Mouse (Mus musculus): ENCODE results near the gene Itm2b.

The Itm2b gene

DNA sequence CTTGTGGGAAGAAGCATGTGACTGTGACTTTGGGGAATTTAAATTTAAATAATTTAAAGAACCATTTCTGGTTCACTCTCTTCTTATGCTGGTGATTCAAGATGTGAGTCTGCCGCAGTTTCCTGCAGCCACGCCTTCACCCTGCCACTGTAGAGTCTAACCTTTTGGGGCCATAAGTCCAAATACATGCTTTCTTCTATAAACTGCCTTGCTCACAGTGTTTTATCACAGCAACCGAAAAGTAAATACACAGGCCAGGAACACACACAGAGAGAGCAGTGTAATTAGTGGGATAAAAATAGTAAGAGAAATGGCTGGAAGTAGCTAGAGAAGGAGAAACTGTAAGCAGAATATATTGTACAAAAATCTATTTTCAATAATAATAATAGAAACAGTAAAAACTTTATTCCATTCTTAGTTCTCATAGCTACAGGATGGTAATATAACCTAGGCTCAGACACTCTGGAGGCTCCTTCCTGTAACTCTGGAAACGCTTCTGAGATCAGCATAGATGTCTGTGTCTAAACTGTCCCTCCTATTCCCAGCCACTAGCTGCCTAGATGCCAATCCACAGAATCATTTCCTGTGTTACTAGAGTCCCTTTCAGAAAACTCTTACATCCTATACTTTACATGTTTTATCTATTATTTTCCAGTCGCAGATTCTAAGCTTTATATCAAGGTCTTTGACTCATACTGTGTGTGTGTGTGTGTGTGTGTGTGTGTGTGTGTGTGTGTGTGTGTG lies 9.3 kb upstream of the Itm2b start:
- DNase-seq = no peak

DNA sequence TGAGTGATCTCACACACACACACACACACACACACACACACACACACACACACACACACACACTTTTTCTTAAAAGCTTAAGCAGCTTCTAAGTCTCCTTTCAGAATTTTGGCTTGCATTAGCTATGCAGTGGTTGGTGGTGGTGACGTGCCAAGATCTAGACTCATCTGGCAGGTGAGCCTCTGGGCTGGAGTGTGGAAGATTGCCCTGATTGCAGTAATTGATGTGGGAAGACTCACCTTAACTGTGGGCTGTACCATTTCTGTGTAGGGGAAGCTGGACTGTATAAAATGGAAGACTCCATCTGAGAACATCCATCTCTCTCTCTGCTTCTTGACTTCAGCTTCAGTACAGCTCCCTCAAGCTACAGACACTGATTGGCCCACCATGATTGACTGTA lies 6.4 kb upstream of the Itm2b start:
- DNase-seq = no peak

DNA sequence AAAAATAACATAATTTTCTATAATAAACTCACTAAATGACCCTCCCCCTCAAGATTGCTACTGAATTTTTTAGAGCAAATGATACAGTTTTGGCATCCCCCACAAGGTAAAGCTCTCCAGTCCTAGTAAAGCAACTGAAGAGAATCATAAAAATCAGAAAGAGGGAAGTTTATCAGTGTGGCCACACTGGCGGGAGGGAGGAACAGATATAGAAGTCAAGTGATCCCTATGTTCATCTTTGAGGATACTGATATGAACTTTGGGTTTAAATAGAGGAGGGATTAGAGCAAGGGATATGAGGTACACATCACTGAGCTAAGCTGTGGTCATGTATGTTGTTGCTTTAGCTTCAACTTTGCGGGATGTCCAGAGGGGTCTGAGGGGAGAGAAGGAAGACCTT lies 5.1 kb upstream of the Itm2b start:
- DNase-seq = no peak

DNA sequence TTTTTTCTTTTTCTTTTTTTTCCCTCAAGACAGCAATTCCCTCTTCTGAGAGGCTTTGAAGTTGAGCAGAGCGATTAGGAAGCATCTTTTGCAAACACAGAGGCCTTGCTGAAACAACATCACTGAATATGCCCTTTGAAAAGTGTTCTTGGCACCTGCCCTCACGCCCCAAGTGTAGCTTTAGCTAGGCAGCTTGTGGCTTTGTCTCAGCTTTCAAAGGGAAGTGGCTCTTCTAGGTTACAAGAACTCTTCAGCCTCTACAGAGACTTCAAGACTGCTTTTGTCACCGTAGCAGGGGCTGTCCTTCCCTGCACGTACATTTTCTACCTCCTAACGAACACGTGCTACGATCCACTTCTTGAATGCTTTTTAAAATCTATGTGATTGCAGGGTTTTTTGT lies 4.0 kb upstream of the Itm2b start:
- DNase-seq = no peak

DNA sequence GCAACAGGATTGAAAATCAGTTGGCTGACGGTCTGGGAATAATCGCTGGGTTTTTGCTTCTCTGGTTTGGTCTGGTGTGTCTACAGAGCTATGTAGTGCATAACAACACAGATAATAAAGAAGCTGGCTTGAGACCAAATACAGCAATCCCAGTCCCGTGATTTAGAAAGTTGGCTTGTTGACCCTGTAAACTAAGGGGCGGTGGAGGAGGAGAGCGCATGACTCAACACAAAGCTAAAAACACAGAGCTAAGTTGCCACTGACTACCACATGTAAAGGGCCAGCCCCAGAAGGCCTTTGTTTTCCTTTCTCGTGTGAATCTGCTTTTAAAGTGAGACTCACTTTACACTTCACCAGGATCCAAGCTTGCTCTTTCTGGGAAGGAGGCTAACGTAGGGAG lies 3.5 kb upstream of the Itm2b start:
- DNase-seq = peak; percentile 53 to 70

DNA sequence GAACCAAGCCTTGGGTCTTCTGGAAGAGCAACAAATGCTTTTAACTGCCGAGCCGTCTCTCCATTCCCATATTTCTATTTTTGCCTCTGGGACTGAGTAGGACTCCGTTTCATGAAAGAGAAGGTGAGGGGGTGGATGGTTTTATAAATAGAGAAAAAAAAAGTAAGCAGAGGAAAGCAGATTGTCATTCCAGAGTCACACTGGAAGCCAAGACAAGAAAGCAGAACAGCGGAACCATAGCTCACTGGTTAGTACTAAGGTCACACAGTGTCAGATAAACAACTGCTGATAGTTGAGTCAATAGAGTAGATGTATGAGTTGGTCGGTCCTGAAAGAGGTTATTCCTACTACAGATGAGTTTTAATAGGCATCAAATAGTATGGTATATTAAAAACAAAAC lies 1.4 kb upstream of the Itm2b start:
- DNase-seq = no peak

DNA sequence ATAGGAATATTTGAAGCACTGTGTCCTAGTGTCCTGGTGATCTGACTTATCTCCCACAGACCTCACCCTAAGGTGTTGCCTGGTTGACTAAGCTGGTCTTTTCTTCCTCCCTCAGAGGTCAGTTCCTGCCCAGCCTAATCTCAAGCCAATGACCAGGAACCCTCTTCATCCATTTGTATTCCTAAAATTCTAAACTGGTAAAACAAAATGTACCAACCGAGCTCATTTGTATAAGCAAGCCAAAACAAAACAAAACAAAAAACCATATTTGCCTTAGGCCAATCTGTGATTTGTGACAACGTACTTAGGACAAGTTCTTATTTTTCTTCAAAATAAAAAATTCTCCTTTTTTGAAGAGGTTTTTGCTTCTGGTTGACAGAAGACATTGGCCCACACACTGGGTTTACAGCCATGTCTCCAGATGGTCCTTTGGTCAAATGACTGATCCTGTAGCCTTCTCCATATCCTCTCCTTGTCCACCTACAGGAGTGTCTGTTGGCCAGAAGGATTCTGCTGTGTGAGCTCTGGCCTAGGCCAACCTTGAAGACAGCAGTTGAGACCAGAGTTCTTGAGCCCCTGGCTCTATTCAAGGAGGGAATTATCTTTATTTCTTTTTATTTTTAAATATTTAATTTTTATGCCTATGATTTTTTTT lies 758 bp upstream of the Itm2b start:
- DNase-seq = no peak

DNA sequence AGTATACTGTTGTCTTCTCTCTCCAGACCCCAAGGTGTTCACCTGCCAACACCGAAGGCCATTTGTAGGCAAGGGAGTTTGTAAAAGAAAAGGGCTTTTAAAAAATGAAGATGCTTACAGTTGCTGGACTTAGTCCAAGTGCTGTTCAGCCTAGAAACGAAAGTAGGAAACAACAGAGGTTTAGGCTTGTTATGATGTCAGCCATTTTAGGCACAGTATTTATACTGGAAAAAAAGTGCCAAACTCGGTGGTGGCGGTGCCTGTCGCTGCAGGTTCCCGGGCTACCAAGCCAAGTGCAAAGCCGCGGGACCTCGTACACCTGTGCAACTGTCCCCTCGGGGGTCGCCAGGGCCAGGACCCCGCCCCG lies 560 bp downstream of the Itm2b start:
- DNase-seq = no peak

DNA sequence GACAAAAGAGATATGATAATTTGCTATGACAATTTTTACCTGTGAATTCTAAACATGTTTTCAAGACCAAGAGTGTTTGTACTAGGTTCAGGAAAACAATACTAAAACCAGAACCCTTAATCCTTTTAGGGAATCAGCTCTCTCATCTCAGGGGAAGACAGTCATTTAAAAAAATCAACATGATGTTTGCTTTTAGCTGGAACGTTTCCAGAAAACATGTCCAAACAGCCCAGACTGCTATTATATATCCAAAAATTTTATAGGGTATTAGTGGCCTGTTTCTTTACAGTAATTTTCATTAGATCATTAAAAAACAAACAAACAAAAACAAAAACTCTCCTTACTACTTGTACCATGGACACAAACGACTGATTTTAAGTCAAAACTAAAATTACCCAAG lies 1.3 kb downstream of the Itm2b start:
- DNase-seq = no peak

DNA sequence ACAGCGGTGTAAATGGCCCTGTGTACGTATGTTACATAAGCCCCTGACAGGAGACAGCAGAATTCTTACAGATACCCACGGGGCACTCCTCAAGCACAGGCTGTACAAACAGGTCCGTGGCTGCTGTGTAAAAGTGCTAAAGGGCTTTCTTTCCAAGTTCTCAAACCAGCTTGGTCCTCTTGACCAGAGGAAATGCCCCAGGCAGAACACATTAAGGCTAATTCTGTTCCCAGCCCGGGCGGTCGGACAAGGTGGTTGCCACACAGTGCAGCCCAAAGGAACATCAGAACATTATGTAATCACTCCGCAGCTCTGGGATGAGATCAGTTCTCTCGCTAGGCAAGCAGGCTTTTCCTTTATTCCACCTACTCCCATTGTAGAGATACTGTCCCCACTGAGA lies 2.4 kb downstream of the Itm2b start:
- peak in 1 of 2 experiments; percentile 41 for DNase-seq

DNA sequence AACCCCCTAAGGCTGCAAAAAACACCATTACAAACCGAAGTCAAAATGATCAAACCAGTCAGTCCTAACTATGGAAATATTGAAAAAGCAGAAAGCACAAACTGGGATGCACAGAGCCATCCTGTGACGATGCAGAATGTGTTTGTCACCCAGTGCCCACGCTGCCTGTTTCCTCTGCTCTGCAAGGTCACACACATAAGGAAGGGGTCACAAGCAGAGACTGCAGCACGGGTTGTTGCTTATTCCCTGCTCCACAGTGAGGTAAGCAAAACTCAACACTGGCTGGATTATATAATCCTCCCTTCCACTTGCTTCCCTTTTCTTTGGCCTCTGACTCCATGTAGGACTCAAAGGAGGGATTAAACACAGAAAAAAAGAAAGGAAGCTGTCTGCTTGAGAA lies 3.5 kb downstream of the Itm2b start:
- DNase-seq = no peak

DNA sequence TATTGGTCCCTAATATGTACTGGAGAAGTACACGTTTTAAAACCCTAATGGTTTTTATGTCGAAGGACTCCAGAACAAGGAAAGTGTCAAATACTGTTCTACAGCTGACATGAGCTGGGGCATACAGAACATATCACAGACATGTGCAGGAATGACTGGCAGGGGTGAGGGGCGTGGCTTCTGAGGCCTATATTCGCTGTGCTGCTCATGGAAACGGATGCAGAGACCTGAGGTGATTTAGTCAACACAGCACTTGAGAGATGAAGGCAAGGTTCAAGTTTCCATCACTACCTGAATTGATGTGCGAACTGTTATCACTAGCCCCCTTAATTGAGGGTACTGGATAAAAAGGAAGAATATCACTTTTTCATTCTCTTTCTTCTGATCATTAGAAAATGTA lies 7.3 kb downstream of the Itm2b start:
- DNase-seq = no peak

DNA sequence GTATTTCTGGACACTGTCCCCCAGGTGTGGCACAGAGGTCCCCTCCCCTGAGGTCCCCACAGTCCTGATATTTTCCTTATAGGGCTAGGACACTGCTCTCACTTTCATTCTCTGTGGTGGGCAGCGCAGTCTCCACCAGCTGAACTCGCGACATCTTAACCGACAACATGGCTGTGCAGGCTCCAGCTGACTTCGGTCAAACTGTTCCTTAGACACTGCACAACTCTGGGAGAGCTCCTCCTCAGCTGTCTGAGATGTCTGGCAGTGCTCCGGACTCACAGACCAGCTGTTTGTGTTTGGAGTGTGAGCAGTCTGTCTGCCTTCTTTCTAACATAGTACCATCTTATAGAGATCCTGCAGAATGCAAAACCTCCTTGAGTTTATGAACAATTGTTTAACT lies 8.2 kb downstream of the Itm2b start:
- DNase-seq = peak; percentile 70 to 77

DNA sequence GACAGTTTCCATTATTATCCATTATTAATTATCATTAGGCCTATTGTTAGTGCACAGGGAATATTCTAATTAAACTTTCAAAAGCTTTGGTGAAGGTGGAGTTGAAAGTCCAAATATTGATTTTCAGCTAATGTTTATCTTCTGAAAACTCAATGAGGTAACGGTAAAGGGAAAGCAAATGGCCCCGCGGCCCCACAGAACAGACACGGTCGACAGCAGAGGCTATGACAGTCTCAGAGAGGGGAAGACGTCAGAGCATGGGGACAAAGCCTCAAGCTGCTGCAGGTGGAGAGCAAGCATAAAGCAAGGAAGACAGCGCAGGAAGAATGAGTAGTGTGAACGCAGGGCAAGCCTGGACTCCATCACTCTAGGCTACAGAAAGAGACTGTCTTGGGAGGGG lies 9.2 kb downstream of the Itm2b start:
- DNase-seq = no peak

DNA sequence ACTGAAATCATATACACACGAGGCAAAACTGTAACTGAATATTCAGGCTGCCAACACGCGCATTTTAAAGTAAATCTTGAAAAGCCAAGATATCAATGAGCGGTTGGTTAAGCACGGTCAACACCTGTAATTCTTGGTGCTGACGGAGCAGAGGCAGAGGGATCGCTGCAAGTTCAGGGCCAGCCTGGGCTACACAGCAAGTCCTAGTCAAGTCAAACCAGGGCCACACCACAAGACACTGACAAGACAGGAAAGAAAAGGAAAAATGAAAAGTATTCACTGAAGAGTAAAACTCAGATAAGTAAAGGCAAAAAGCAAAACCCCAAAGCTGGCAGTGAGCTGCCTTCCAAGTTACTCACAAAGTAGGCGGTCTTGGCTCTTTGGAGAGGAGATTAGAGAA lies 9.6 kb downstream of the Itm2b start:
- no peak for DNase-seq

DNA sequence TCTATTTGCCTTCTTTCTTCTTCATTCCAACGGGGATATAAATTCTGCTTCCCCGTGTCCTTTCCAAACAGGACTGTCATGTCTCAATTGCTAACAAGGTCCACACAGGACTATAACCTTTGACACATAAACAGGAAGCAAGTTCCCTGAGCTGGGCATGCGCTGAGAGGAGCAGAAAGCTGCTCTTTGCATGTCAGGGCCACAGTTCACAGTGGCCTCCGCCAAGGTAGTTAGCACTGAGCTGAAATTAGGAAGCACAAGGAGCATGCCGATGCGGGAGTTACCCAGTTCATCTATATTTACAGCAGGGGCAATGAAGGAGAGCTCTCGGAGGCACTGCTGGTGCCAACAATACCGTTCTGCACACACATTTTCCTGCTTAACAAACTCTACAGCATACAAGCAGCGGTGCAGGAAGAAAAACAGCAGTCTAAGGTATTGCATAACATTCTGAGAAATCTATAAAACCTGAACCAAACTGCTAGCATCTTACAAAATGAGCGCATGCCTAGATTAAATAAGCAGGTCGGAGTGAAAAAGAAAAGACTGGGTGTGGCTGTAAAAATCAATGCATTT lies 10.7 kb downstream of the Itm2b start:
- DNase-seq = peak; percentile 62 to 73

DNA sequence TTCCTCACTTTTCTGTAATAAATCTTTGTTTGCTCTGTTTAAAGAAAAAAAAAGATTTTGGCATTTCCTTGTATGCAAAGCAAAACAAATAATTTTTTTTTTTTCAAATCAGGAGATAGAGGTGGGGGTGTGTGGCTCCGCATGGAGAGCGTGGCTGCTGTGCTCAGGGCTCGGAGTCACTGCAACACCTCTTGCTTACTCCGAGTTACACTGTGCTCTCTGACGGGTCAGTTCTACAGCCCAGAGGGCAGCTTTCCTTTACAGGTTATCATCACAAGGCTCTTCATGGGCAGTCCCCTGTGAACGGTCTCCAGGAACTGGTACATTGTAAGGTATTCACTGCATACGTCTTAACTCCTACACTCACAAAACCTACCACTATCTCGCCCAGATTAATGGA lies 11.5 kb downstream of the Itm2b start:
- DNase-seq = no peak

DNA sequence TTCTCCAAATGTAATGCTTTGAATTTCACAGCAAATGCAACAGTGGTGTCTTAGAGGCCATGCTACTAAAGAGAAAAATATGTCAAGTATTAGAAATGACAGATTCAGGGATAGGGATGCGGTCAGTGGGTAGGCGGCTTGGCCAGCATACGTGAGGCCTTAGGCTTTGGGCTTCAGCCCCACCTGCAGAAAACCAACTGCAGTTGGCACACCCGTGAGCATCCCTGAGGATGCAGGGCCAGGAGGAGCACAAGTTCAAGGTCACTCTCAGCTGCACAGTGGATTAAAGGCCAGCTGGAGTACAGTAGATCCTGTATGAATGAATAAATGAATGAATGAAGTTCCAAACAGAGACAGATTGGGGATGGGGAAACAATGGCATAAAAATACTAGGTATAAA lies 12.1 kb downstream of the Itm2b start:
- no peak for DNase-seq

DNA sequence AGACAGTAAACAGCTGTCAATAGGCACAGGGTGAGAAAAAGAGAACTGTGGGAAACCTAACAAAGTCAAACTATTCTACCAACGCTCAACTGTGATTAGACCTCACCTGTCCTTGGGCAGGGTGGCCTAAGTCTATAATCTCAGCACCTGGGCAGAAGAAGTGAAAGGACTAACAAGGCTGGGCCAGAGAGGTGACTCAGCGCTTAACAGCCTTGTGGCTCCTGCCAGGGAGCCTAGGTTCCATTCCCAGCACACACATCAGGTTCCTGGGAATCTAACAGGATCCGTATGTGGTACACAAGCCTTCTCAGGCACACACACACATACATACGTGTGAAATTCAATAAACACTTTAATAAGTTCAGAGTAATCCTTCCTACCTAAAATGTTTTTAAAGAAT lies 13.5 kb downstream of the Itm2b start:
- DNase-seq = no peak

DNA sequence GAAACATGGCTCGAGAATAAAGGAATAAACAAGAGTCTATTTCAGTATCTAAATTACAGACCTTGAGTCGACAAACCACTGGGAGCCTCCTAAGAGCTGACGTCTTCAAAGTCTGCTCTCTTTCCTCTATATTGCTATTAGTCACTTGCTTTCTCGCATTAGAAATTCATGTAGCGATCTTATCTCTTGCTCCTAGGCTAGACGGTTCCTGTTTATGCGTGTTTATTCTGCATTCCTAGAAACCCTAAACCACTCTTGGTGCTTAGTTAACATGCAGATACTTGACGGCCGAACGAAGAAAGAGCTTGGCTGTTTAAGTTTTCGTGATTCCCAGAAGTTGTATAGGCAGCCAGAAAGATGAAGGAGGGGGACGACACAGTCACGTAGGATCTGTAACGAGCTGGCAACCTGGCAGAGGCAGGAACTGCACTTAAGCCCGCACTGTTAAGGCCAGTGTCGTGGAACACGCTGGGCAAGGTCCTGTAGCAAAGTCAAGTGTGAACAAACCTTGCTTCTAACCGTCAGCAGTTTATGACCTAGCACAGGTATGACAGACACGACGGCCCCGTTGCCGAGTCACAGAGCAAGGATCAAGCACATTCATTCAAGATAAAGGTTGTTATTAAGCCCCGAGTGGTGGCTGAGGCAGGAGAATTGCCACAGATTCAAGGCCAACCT lies 14.3 kb downstream of the Itm2b start:
- peak in 1 of 2 experiments; percentile 25 for DNase-seq

DNA sequence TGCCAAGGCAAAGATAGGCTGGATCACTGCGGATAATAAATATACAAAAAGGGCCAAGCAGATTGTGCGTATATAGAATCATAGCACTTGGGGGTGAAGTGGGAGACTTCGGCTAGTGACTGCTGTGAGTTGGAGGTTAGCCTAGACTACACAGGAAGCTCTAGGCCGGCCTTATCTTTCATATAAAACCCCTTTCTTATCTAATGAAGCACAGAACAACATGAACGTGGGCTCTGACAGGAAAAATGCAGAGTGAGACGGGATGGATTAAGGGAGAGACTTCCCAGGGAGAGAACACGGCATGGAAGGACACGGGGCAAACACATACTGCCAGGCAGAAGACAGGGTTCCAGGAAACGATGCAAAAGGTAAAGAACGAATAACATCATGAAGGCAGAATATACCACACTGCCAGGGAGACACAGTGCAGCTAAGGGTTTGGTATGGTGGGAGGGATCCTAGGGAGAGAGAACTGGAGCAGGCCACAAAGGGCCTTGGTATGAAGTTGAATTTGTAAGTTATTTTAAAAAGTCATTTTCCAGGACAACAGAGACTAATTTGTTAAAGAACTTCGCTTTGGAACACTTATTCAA lies 14.9 kb downstream of the Itm2b start:
- no peak for DNase-seq

DNA sequence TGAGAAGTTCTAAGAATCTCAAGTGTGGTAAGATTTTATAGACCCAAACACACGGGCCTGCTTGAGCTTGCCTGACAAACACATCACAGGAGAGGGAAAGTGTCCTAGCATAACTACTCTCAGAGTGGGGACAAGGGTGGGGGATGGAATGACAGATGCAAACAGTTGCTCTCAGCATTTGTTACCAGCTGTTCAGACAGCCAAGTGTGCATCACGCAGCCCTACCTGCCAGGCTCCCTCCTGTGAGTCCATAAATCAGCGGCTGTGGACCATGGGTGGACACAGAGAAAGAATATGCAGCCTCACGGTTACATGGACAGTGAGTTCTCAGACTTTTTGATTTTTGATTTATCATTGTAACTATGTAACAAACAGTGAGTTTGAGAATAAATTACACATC lies 15.5 kb downstream of the Itm2b start:
- no peak for DNase-seq

DNA sequence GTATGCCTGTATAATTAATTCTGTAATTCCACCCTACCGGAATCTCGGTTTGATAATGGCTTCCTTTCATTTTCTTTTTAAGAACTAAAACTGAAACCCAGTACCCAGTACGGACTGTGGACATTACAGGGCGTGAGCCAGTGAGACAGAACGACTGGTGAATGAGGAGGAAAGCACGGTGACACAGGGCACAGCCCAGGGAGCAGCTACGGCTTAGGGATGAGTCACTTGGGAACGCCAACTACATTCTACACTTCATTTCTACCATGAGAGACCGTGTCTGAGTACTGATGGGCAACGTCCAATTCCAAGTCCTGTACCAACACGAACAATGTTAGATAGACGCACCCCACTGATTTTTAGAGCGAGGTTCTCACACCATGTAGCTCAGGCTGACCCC lies 16.1 kb downstream of the Itm2b start:
- no peak for DNase-seq

DNA sequence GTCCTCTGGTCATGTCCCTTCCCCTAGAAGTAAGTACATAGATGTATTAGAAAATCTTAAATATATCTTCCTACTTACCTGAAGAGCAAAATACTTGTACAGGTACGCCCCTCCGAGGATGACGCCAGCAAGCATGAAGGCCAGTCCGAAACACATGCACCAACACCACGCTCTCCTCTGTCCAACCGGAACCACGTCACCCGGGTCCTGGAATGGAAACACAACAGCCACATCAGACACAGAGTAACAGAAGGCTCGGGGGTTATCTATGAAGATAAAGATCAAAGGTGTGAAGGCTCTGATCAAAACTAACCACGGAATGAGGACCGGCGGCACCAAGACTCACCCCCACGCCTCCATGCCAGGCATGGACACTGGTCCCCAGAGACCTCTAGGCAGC lies 16.9 kb downstream of the Itm2b start:
- no peak for DNase-seq
